Mouse (Mus musculus) intestine, embryonic 15.5 days (tissue): ENCODE results near the gene Hist1h2bl. TPM values are rescaled to one million over a fixed set of nuclear protein-coding genes. Genes with fewer than 3 reads are reported as not detected.

ENCODE experiments used
- ATAC-seq: fragments of 200-750 bp; cut with Nextera tagmentation; 2 replicates; pipeline ENCODE4 v1.8.0; 2017; ENCODE audit warnings: moderate TSS enrichment, moderate library complexity
- H3K27ac ChIP-seq: fragments of 300-500 bp; sonication (generic); 2 replicates; pipeline ENCODE4 v1.5.1; 2015; ENCODE audit warnings: mild to moderate bottlenecking, inconsistent platforms
- H3K27me3 ChIP-seq: fragments of 300-500 bp; sonication (generic); replicated peaks from 2 replicates; pipeline ENCODE4 v1.6.1; 2015; ENCODE audit warnings: inconsistent platforms
- H3K36me3 ChIP-seq: fragments of 300-500 bp; sonication (generic); 2 replicates; pipeline ENCODE4 v1.6.1; 2015; ENCODE audit warnings: inconsistent platforms
- H3K4me1 ChIP-seq: fragments of 300-500 bp; sonication (generic); replicated peaks from 2 replicates; pipeline ENCODE4 v1.6.1; 2015; ENCODE audit warnings: inconsistent platforms
- H3K4me2 ChIP-seq: fragments of 300-500 bp; sonication (generic); replicated peaks from 2 replicates; pipeline ENCODE4 v1.6.1; 2015; ENCODE audit warnings: mild to moderate bottlenecking, inconsistent platforms
- H3K4me3 ChIP-seq: fragments of 300-500 bp; sonication (generic); replicated peaks from 2 replicates; pipeline ENCODE4 v1.5.1; 2015; ENCODE audit warnings: inconsistent platforms
- H3K9ac ChIP-seq: fragments of 300-500 bp; sonication (generic); 2 replicates; pipeline ENCODE4 v1.6.1; 2015; ENCODE audit warnings: inconsistent platforms
- H3K9me3 ChIP-seq: fragments of 300-500 bp; sonication (generic); 2 replicates; pipeline ENCODE4 v1.6.1; 2016; ENCODE audit warnings: inconsistent platforms
- WGBS: fragments of 180-500 bp; shearing (Covaris S2); methylation state at CpG from one replicate; pipeline ENCODE4 v1.1.7; 2015; 5-methylcytosine and 5-hydroxymethylcytosine counted together
- polyA plus RNA-seq: library from polyadenylated mRNA; unstranded; fragments of >200 nt; fragmentation: Nextera tagmentation; extraction: Ambion mirVana; gene quantifications from 2 replicates; pipeline ENCODE4 v1.2.1, GENCODE M21; 2015

Hist1h2bl gene
- polyA plus RNA-seq, 1 experiment from 2014 or later: 1.4 TPM

DNA sequence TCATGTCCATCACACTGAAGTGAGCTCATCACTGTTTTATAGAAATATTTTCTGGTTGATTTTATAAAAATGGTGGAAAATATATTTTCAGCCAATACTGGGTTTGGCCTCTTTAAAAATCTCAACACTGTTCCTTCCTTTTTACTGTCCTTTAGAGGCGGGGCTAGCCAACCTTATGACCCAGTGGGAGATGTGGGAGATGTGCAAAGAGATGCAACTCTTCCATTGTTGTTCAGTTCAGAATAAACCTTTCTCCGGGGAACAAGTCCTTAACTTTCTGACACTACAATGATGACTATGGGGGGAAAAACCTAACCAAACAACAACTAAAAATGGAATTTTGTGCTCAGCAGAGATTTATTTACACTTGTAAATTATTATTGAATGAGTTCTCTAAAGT, 38.6 kb downstream of the Hist1h2bl start, which contains the start of gene Olfr1360:
TSS of gene Olfr1360 (minus strand) at position 101 of the 400 bp plus-strand sequence.
- no peak within 1 kb of the TSS for H3K4me3 ChIP-seq
- H3K36me3 ChIP-seq: no peaks in the 10 kb centered on the region
- no peak within 1 kb of the TSS for H3K27ac ChIP-seq
- H3K9ac ChIP-seq: no peak within 1 kb of the TSS
- no peaks in the 10 kb centered on the region for H3K9me3 ChIP-seq
- no peak for ATAC-seq
- H3K4me2 ChIP-seq: no peak within 1 kb of the TSS
- H3K27me3 ChIP-seq: no peaks in the 10 kb centered on the region
- 87% methylated on average over 2 of the region's 2 CpGs for WGBS
- no peaks in the 10 kb centered on the region for H3K4me1 ChIP-seq

Other genes starting within 250 kb of the Hist1h2bl start
- gene Nkapl, start 247.6 kb downstream of the Hist1h2bl start, polyA plus RNA-seq: 2.2 and 2.9 TPM in 2 replicates
- gene Zkscan4, start 237.2 kb downstream of the Hist1h2bl start, polyA plus RNA-seq: 2.6 and 2.8 TPM in 2 replicates
- not detected in 2 replicates for gene Gm10065, start 236.7 kb downstream of the Hist1h2bl start, polyA plus RNA-seq
- gene AK157302, start 220.9 kb downstream of the Hist1h2bl start, polyA plus RNA-seq: 0.40 and 0.56 TPM in 2 replicates
- 12.6 and 13.1 TPM in 2 replicates for gene Gm11273, start 214.7 kb downstream of the Hist1h2bl start, polyA plus RNA-seq
- 3.6 and 5.5 TPM in 2 replicates for gene Zkscan8, start 185.0 kb downstream of the Hist1h2bl start, polyA plus RNA-seq
- 0.09 and 0.18 TPM in 2 replicates for gene Olfr1366, start 173.3 kb downstream of the Hist1h2bl start, polyA plus RNA-seq
- gene Olfr1535, start 156.2 kb downstream of the Hist1h2bl start, polyA plus RNA-seq: not detected in 2 replicates
- not detected in 2 replicates for gene Olfr1364, start 134.4 kb downstream of the Hist1h2bl start, polyA plus RNA-seq
- gene Olfr1362, start 102.1 kb downstream of the Hist1h2bl start, polyA plus RNA-seq: not detected in 2 replicates
- gene Olfr11, start 73.6 kb downstream of the Hist1h2bl start, polyA plus RNA-seq: not detected in 2 replicates
- gene Olfr1361, start 52.8 kb downstream of the Hist1h2bl start, polyA plus RNA-seq: not detected in 2 replicates
- gene Olfr1360, start 38.7 kb downstream of the Hist1h2bl start, polyA plus RNA-seq: not detected in 2 replicates
- gene Olfr1359, start 18.0 kb downstream of the Hist1h2bl start, polyA plus RNA-seq: not detected in 2 replicates
- gene Hist1h2ai, start 279 bp upstream of the Hist1h2bl start, polyA plus RNA-seq: 14.7 and 32.5 TPM in 2 replicates
- 5.4 and 13.1 TPM in 2 replicates for gene Hist1h3h, start 1.5 kb upstream of the Hist1h2bl start, polyA plus RNA-seq
- 1.7 and 4.3 TPM in 2 replicates for gene Hist1h2bm, start 5.9 kb upstream of the Hist1h2bl start, polyA plus RNA-seq
- gene Hist1h4j, start 18.9 kb upstream of the Hist1h2bl start, polyA plus RNA-seq: 1.2 and 1.6 TPM in 2 replicates
- 1.7 and 2.8 TPM in 2 replicates for gene Hist1h4k, start 34.4 kb upstream of the Hist1h2bl start, polyA plus RNA-seq
- gene Hist1h2ak, start 37.7 kb upstream of the Hist1h2bl start, polyA plus RNA-seq: 22.4 and 26.3 TPM in 2 replicates
- gene Hist1h2bn, start 38.0 kb upstream of the Hist1h2bl start, polyA plus RNA-seq: 3.0 and 5.9 TPM in 2 replicates
- 19.8 and 25.0 TPM in 2 replicates for gene Hist1h1b, start 64.5 kb upstream of the Hist1h2bl start, polyA plus RNA-seq
- 89.5 and 101 TPM in 2 replicates for gene Hist1h3i, start 67.2 kb upstream of the Hist1h2bl start, polyA plus RNA-seq
- gene Hist1h2an, start 71.1 kb upstream of the Hist1h2bl start, polyA plus RNA-seq: 2.4 and 4.7 TPM in 2 replicates
- gene Hist1h2bp, start 71.3 kb upstream of the Hist1h2bl start, polyA plus RNA-seq: 2.0 TPM in 2 replicates
- gene Hist1h2bq, start 94.1 kb upstream of the Hist1h2bl start, polyA plus RNA-seq: 14.5 and 16.7 TPM in 2 replicates
- gene Hist1h2ao, start 94.3 kb upstream of the Hist1h2bl start, polyA plus RNA-seq: 1.7 TPM in 1 of 2 replicates, not detected in the other
- gene Hist1h4m, start 95.6 kb upstream of the Hist1h2bl start, polyA plus RNA-seq: not detected in 2 replicates
- gene Hist1h4n, start 116.1 kb upstream of the Hist1h2bl start, polyA plus RNA-seq: 12.0 and 15.9 TPM in 2 replicates
- gene Hist1h2ap, start 117.4 kb upstream of the Hist1h2bl start, polyA plus RNA-seq: 2,704 and 3,243 TPM in 2 replicates
- 15.0 and 16.4 TPM in 2 replicates for gene Hist1h2br, start 117.6 kb upstream of the Hist1h2bl start, polyA plus RNA-seq
- 6.2 and 7.5 TPM in 2 replicates for gene Zfp184, start 229.0 kb upstream of the Hist1h2bl start, polyA plus RNA-seq